Mouse (Mus musculus) heart, adult 18-20 months (tissue): Measurements from ENCODE around the gene Slc2a2. TPM values are rescaled to one million over a fixed set of nuclear protein-coding genes. Genes with fewer than 3 reads are reported as not detected.
"Not testable (repeated sequence)": the region's sequence is repeated elsewhere in the genome, so short reads cannot be mapped to it uniquely, and the experiment has no call there.

Experiments used
- DNase-seq, 2 experiments: peaks; one replicate each; pipeline ENCODE4 v3.0.0; 2021 to 2022; ENCODE audit warnings: mixed read lengths in 1 of 2
- total RNA-seq, 2 experiments: library from RNA; stranded (reverse); gene quantifications; 2 replicates each; pipeline ENCODE4 v1.2.3; 2021

The Slc2a2 gene
- total RNA-seq, 2 experiments from 2014 or later = not detected

DNA sequence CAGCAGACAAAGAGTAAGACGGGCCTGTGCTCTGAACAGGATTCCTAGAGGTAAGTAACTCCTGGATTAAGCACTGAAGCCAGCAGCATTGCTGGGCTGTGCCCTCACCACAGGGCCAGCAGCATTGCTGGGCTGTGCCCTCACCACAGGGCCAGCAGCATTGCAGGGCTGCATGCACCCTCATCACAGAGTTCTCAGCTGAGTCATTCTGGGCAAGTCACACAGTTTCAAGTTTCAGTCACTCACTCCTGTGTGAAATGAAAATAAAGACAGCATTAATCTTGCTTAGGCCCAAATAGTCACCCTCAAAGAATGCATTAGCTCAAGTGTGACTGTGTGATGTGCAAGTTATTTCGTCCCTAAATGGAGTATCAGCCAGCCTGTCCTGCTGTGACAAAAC lies 37.0 kb downstream of the Slc2a2 start:
- DNase-seq = no peak

DNA sequence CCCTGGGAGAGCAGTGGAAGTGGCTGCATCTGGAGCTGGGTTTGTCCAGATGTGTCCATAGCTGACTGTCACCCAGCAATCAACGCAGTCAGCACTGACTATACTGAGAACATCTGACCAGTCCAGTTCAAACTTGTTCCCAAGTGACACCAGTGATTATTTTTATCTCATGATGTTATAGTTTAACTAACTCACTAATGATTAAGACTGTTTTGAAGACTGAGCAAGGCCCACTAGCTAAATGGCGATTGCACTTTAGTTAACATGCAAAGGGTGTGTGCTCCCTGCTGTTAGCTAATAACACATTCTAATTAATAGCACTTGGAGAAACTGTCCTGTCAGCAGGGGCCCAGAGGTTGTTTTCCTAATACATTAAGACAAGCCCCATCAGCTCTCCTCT lies 39.3 kb downstream of the Slc2a2 start:
- no peak for DNase-seq

DNA sequence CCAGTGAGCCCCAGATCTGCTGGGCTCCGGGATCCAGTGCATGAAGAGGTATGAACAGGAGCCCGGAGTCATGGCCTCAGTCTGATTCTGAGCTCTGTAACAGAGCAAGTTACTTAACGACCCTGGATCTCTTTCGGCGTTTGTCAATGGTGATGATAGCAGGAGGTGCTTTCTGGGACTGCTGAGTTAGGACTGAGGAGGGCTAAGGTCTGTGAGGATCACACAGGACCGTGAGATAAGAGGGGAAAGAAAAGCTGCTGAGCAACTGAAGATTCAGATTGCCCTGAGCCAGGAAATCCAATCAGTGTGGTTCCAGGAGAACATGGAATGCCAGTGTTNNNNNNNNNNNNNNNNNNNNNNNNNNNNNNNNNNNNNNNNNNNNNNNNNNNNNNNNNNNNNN lies 42.6 kb downstream of the Slc2a2 start:
- no peak for DNase-seq

- no peak for DNase-seq
Observed at GRCm38 (mm10) chr3:28743251-28743650, 45.5 kb downstream of the Slc2a2 start.

DNA sequence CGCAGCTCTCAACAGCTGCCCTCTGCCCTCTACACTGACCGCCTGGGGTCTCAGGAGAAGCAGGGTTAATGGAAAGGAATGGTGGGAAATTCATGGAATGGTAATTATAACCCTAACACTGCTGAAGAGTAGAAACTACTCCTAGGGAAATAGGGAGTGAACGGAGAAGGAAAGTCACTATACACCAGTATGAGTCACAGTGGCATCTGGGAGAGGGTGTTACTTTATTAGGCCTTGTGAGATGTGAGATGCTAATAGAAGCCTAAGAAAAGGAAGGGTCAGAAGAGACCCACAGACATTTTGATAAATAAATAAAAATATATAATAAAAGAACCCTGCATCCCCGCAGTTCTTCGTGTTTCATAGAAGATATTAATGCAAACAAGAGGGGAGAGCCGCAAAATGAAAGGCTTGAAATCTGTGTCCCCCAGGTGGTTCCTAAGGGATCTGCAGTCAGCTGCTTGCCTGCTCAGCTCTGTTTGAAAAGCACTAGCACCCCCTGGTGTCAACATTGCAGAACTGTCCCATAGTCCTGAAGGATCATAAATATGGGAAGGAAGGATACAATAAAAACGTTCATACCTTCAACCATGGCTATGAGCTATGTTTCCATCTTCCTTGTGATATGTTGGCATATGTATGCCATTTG lies 48.3 kb downstream of the Slc2a2 start:
- DNase-seq = peak; percentile 65 to 86

- no peak for DNase-seq
Observed at GRCm38 (mm10) chr3:28748151-28748550, 50.4 kb downstream of the Slc2a2 start.

- no peak for DNase-seq
Observed at GRCm38 (mm10) chr3:28748956-28749355, 51.3 kb downstream of the Slc2a2 start.

DNA sequence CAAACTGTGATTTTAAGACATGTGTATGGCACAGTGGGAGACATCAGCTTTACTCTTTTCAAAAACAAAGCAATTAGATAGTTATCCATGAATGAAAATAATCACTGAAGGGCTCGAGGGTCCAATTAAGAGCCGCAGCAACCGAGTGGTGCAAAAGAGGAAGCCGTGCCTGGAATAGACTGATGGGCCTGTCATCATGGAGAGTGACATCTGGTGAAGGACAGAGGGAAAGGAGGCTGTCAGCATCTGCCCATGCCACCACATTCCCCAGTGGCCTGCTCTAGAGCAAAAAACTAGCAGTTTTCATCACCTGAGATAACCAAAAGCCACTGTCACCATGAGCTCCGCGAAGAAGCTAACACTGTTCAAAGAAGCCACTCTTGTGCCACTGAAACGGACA lies 57.8 kb downstream of the Slc2a2 start:
- no peak for DNase-seq

DNA sequence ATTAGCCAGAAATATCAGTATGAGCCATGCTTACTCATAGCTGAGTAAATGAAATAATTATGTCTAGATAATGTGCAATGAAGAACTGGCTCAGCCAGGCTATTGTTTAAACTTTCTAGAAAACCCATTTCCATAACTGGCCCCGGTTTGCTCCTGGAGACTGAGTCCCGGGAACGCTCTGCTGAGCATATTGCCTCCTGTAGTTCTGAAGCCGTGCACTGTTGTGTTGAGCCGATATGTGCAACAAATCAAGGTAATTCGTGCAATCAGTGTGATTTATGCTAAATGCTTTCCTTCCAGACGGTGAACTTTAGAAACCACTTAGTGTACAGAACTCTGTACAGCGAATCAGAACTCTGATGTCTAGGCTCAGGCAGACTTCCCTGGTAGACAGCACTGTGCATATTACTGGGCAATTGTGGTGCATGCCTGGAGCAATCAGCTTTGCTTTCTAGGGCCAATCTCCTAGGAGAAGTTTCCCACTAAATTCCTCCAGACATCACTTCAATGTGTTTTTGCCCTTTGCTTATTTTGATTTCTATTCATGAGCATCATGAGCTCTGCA lies 63.6 kb downstream of the Slc2a2 start:
- no peak for DNase-seq

DNA sequence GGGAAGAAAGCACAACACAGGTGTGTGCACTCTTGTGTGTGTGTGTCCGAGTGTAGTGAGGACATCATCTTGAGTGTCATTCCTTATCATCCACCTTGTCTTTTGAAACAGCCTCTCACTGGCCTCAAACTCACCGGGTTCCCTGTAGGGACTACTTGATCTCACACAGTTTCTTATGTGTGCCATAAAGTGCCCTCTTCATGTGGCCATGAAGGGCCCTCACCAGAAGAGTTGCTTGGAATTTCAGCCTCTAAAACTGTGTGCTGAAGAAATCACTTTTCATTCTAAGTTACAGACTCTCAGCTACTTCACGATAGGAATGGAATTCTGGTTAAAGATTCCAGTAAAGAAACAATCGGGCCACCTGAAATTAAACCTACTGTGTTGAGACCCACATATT lies 69.2 kb downstream of the Slc2a2 start:
- DNase-seq = no peak

DNA sequence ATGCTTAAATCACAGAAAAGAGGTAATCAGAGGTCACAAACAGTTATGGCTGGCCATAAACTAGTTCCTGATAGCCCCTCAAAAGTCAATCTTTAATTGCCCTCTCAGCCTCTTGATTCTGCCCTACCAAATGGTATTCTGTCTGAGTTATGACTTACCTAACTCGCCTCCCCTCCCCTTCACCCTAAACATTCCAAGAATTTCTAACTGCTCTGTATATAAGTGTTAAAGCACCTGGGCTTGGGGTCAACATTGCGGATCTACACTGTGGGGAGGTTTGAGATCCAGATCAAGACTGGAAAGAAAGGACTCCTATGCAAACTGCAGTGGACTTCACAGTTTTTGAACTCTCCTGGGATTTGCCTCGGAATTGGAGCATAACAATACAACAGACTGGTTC lies 70.5 kb downstream of the Slc2a2 start:
- no peak for DNase-seq

GRCm38 (mm10) chr3:28772919-28773318 lies 75.2 kb downstream of the Slc2a2 start:
- not testable (repeated sequence) for DNase-seq

GRCm38 (mm10) chr3:28775361-28775760 lies 77.7 kb downstream of the Slc2a2 start:
- DNase-seq = no peak

DNA sequence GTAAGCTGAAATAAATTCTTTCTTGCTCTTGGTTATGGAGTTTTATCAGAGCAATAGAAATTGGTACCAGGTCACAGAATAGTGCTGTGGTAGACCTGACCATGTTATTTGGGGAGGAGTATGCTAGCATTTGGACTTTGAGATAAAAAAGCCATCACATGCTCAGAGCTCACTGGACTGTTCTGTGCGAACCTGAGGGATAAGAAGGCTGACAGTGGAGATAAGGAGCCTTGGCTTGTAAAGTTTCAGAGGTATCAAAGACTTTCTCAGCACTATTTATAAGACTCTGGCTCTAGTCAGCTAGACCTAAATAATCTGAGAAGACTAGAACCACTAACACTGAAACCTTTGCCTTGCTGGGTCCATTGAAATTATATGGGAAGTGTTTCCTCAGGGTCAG lies 78.3 kb downstream of the Slc2a2 start:
- no peak for DNase-seq

DNA sequence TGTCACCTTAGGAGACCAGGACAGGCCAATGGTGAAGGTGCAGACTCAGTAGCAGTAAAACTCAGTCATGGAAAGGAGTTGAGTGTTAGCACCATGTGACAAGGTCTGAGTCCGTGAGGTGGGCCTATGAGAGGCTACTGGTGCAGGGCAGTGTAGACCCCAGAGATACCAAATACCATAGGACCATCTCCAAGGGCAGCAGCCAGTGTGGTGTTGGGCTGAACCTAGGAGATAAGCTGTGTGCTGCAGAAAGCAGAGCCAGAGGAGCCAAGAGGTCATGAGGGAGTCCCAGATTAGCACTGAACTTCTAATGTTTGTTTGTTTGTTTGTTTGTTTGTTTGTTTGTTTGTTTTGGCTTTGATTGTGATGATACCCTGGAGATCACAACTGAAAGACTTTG lies 78.8 kb downstream of the Slc2a2 start:
- no peak for DNase-seq

DNA sequence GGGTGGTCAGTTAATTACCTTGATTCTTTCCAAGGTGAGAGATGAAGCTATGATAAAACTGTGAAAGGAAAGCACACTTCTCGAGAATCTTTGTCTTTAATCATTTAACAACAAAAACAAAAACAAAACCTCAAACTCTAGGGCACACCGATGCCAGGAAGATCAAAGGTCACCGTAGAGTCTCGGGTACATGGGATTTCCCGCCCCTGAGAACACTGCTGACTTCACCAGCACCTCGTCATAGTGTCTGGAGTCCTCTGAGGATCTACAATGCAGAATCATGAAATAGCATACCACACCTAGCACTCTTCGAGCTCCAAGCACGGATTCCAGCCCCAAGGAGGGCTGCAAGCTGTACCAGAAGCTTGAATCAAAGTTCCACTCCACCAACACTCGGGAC lies 82.8 kb downstream of the Slc2a2 start:
- DNase-seq = no peak

Other genes with a start within 250 kb of the Slc2a2 start
- gene Eif5a2, start 83.4 kb downstream of the Slc2a2 start, total RNA-seq = 1 to 10 TPM in 1 of 2 experiments, under 1 TPM in 1; 0.84 to 1.0 TPM
- 100 to 1,000 TPM; 110 to 119 TPM for gene Rpl22l1, start 107.5 kb downstream of the Slc2a2 start, total RNA-seq
- gene Gm1527, start 194.7 kb downstream of the Slc2a2 start, total RNA-seq = not detected